Mouse (Mus musculus) G1E (cell line): ENCODE measurements around the gene Slc1a1. TPM values are rescaled to one million over a fixed set of nuclear protein-coding genes. Genes with fewer than 3 reads are reported as not detected.

Experiments used
- polyA plus RNA-seq: library from polyadenylated mRNA; stranded (reverse); fragments of >175 nt; gene quantifications from 2 replicates; pipeline ENCODE4 v1.2.3, GENCODE M21; 2012
- total RNA-seq, 2 experiments: library from RNA; stranded (forward) in 1 of 2; stranded (reverse) in 1 of 2; fragments of 200-1000 nt in 1 of 2; fragments of >200 nt in 1 of 2; fragmentation: Nextera tagmentation in 1 of 2; gene quantifications; 2 replicates each; pipeline ENCODE4 v1.2.3; 2014 to 2017

Slc1a1 gene
- total and polyA plus RNA-seq, 3 experiments = 0.38 TPM; not detected in 2

Other genes with a start within 250 kb of the Slc1a1 start
- not detected in 2 replicates for gene Glis3, start 155.0 kb upstream of the Slc1a1 start, total RNA-seq (2014; fragmentation: Nextera tagmentation)
- 0.27 and 1.2 TPM in 2 replicates for gene Glis3, start 155.0 kb upstream of the Slc1a1 start, total RNA-seq (2017)
- not detected in 2 replicates for gene Glis3, start 155.0 kb upstream of the Slc1a1 start, polyA plus RNA-seq
- 25.5 and 31.2 TPM in 2 replicates for gene Plpp6, start 128.9 kb downstream of the Slc1a1 start, total RNA-seq (2014; fragmentation: Nextera tagmentation)
- gene Plpp6, start 128.9 kb downstream of the Slc1a1 start, total RNA-seq (2017) = 7.1 and 8.7 TPM in 2 replicates
- gene Plpp6, start 128.9 kb downstream of the Slc1a1 start, polyA plus RNA-seq = 5.8 and 6.4 TPM in 2 replicates
- not detected in 2 replicates for gene 4430402I18Rik, start 132.8 kb downstream of the Slc1a1 start, total RNA-seq (2014; fragmentation: Nextera tagmentation)
- gene 4430402I18Rik, start 132.8 kb downstream of the Slc1a1 start, total RNA-seq (2017) = 0.38 TPM in 1 of 2 replicates, not detected in the other
- not detected in 2 replicates for gene 4430402I18Rik, start 132.8 kb downstream of the Slc1a1 start, polyA plus RNA-seq
- gene Cdc37l1, start 155.3 kb downstream of the Slc1a1 start, total RNA-seq (2014; fragmentation: Nextera tagmentation) = 83.8 and 84.1 TPM in 2 replicates
- gene Cdc37l1, start 155.3 kb downstream of the Slc1a1 start, total RNA-seq (2017) = 59.7 and 64.7 TPM in 2 replicates
- 4.7 and 5.1 TPM in 2 replicates for gene Cdc37l1, start 155.3 kb downstream of the Slc1a1 start, polyA plus RNA-seq
- gene Ak3, start 212.9 kb downstream of the Slc1a1 start, total RNA-seq (2014; fragmentation: Nextera tagmentation) = 158 and 165 TPM in 2 replicates
- 68.5 and 77.6 TPM in 2 replicates for gene Ak3, start 212.9 kb downstream of the Slc1a1 start, total RNA-seq (2017)
- gene Ak3, start 212.9 kb downstream of the Slc1a1 start, polyA plus RNA-seq = 27.2 and 37.6 TPM in 2 replicates